Mouse (Mus musculus): ENCODE measurements around the gene Nop14.

- TF ChIP-seq POLR2A (IDR thresholded peaks at IDR 0.05; ENCODE audit: insufficient read depth, low read depth, low read length) = no peak
- TF ChIP-seq CTCF (IDR thresholded peaks at IDR 0.05) = no peak
- TF ChIP-seq EP300 (IDR thresholded peaks at IDR 0.05; ENCODE audit: insufficient read depth, low read depth, low read length) = no peak
Observed at GRCm38 (mm10) chr5:34592666-34593065, 67.3 kb downstream of the Nop14 start.
